ENCODE assay signal across 22 mouse cellular contexts in the genomic region with DNA sequence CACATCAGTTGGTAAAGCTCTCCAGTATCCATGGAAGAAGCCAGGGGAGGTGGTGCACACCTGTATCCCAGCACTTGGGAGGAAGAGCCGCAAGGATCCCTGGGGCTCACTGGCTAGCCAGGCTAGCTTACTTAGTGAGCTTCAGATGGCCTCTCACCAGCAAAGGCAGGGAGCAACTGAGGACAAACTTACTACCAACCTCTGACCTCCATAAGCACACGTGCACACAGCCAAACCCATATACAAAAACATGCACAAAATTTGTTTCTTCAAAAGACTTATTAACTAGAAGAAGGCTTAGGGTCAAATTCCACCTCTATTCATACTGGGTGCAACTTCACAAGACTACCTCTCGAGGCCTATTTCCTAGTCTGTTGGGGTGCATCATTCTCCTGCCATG. TPM values are rescaled to one million over a fixed set of nuclear protein-coding genes. Genes with fewer than 3 reads are reported as not detected.
A peak's percentile ranks its signal among the peaks of the same experiment; 100 is the strongest.
DNase-seq lines count a peak whose midpoint lies in the region; ATAC-seq lines count a peak whose summit lies in the region.
"Had no signal": no experiment of that assay in that cellular context is flagged by ENCODE, and none has a peak within 500 bp of the region (broad histone marks: within the 10 kb centered on the region; RNA-seq: fewer than 3 reads in every experiment).

No protein-coding gene starts in this region.

- WGBS in liver, embryonic 15.5 days (ENCODE audit: insufficient replicate concordance) = 69% methylated on average over 3 of the region's 3 CpGs
- WGBS in forebrain, embryonic 12.5 days = 89% methylated on average over 3 of the region's 3 CpGs
- WGBS in hindbrain, embryonic 11.5 days = 96% methylated on average over 3 of the region's 3 CpGs

- 0 out of 2 replicates have a peak overlapping the region, but pooled peaks have one; percentile 7 for H3K4me2 ChIP-seq in liver, embryonic 15.5 days
- no peak overlapping the region for H3K4me2 ChIP-seq in forebrain, embryonic 12.5 days
- no peak overlapping the region for H3K4me2 ChIP-seq in hindbrain, embryonic 11.5 days (replicated peaks; ENCODE audit: low read depth, low read length)
- H3K4me2 ChIP-seq: embryonic facial prominence, embryonic 12.5 days; heart, embryonic 15.5 days; lung, embryonic 15.5 days; midbrain, embryonic 13.5 days; neural tube, embryonic 12.5 days had no signal

- no peak overlapping the region for H3K9ac ChIP-seq in liver, embryonic 15.5 days
- H3K9ac ChIP-seq in forebrain, embryonic 12.5 days = no peak overlapping the region
- no peak overlapping the region for H3K9ac ChIP-seq in hindbrain, embryonic 11.5 days (ENCODE audit: low read depth, low read length)
- H3K9ac ChIP-seq: embryonic facial prominence, embryonic 12.5 days; heart, embryonic 15.5 days; lung, embryonic 15.5 days; midbrain, embryonic 13.5 days; neural tube, embryonic 12.5 days had no signal

- H3K9me3 ChIP-seq in liver, embryonic 15.5 days (replicated peaks) = no peaks in the 10 kb centered on the region
- no peaks in the 10 kb centered on the region for H3K9me3 ChIP-seq in forebrain, embryonic 12.5 days
- H3K9me3 ChIP-seq in hindbrain, embryonic 11.5 days (ENCODE audit: control insufficient read depth, low read length) = no peaks in the 10 kb centered on the region
- H3K9me3 ChIP-seq: embryonic facial prominence, embryonic 12.5 days; heart, embryonic 15.5 days; lung, embryonic 15.5 days; midbrain, embryonic 13.5 days; neural tube, embryonic 12.5 days had no signal

- peaks cover 3% of the 10 kb centered on the region; the same call in 1 of the 2 replicates for H3K36me3 ChIP-seq in liver, embryonic 15.5 days (replicated peaks)
- H3K36me3 ChIP-seq in forebrain, embryonic 12.5 days (replicated peaks) = no peaks in the 10 kb centered on the region
- H3K36me3 ChIP-seq in hindbrain, embryonic 11.5 days (ENCODE audit: control insufficient read depth, insufficient read depth, low read length) = no peaks in the 10 kb centered on the region
- H3K36me3 ChIP-seq: embryonic facial prominence, embryonic 12.5 days; heart, embryonic 15.5 days; lung, embryonic 15.5 days; midbrain, embryonic 13.5 days; neural tube, embryonic 12.5 days had no signal

- peaks cover 52% of the 10 kb centered on the region for H3K4me1 ChIP-seq in liver, embryonic 15.5 days (replicated peaks)
- peaks cover 34% of the 10 kb centered on the region for H3K4me1 ChIP-seq in forebrain, embryonic 12.5 days
- no peaks in the 10 kb centered on the region for H3K4me1 ChIP-seq in hindbrain, embryonic 11.5 days (replicated peaks; ENCODE audit: control insufficient read depth, insufficient read depth, low read length)

- H3K27me3 ChIP-seq in liver, embryonic 15.5 days = no peaks in the 10 kb centered on the region
- no peaks in the 10 kb centered on the region for H3K27me3 ChIP-seq in forebrain, embryonic 12.5 days
- no peaks in the 10 kb centered on the region for H3K27me3 ChIP-seq in hindbrain, embryonic 11.5 days (ENCODE audit: control insufficient read depth, insufficient read depth, low read length)
- H3K27me3 ChIP-seq: embryonic facial prominence, embryonic 12.5 days; heart, embryonic 15.5 days; lung, embryonic 15.5 days; midbrain, embryonic 13.5 days; neural tube, embryonic 12.5 days had no signal

- no peak overlapping the region for H3K4me3 ChIP-seq in liver, embryonic 15.5 days (replicated peaks)
- H3K4me3 ChIP-seq in forebrain, embryonic 12.5 days (replicated peaks) = no peak overlapping the region
- H3K4me3 ChIP-seq in hindbrain, embryonic 11.5 days (ENCODE audit: low read depth, low read length) = no peak overlapping the region
- H3K4me3 ChIP-seq: embryonic facial prominence, embryonic 12.5 days; erythroblast, embryonic 14.5 days; heart, embryonic 15.5 days; lung, embryonic 15.5 days; midbrain, embryonic 13.5 days; neural tube, embryonic 12.5 days had no signal

- ATAC-seq in liver, embryonic 15.5 days (ENCODE audit: insufficient read depth) = no peak
- ATAC-seq in forebrain, embryonic 12.5 days (ENCODE audit: low FRiP score) = no peak
- no peak for ATAC-seq in hindbrain, embryonic 11.5 days (ENCODE audit: low FRiP score)
- ATAC-seq: forebrain, embryonic 16.5 days; midbrain, embryonic 13.5 days had no signal

- DNase-seq in liver = no peak
- DNase-seq in kidney, adult 8-10 months = peak; percentile 54 to 66
- peak; percentile 38 to 68 for DNase-seq in kidney, postnatal 25 days
- DNase-seq in hindbrain, embryonic 11.5 days (ENCODE audit: low spot score) = no peak
- DNase-seq in retina, embryonic 14.5 days (ENCODE audit: low spot score) = no peak
- DNase-seq: adrenal gland, adult 2 months; cerebellum, adult 2 months; gastrocnemius, postnatal 25 days; layer of hippocampus, postnatal 36 days; right cerebral cortex, adult 18-20 months; spleen, adult 18-20 months; thymus, adult 2 months had no signal

- H3K27ac ChIP-seq in liver, embryonic 15.5 days (replicated peaks) = no peak overlapping the region
- no peak overlapping the region for H3K27ac ChIP-seq in forebrain, embryonic 12.5 days
- H3K27ac ChIP-seq in hindbrain, embryonic 11.5 days (ENCODE audit: low read depth, low read length) = no peak overlapping the region
- H3K27ac ChIP-seq: embryonic facial prominence, embryonic 12.5 days; heart, embryonic 15.5 days; lung, embryonic 15.5 days; midbrain, embryonic 13.5 days; neural tube, embryonic 12.5 days had no signal

RNA-seq across cellular contexts. Expression of a gene that starts 3.1 kb away (rescaled TPM):
- 52.3 and 53.5 TPM in 2 replicates for polyA plus RNA-seq in liver, embryonic 15.5 days (2015; fragmentation: Nextera tagmentation; extraction: Ambion mirVana)
- polyA plus RNA-seq in forebrain, embryonic 12.5 days (2016; fragmentation: Nextera tagmentation; extraction: Ambion mirVana) = 107 and 119 TPM in 2 replicates
- 108 and 151 TPM in 2 replicates for polyA plus RNA-seq in hindbrain, embryonic 11.5 days (2014; fragmentation: Nextera tagmentation; extraction: Ambion mirVana)

RNA-seq across cellular contexts. Expression of a gene that starts 54.1 kb away (rescaled TPM):
- polyA plus RNA-seq in liver, embryonic 15.5 days (2015; fragmentation: Nextera tagmentation; extraction: Ambion mirVana) = not detected in 2 replicates
- 0.83 and 0.86 TPM in 2 replicates for polyA plus RNA-seq in forebrain, embryonic 12.5 days (2016; fragmentation: Nextera tagmentation; extraction: Ambion mirVana)
- 0.63 and 0.76 TPM in 2 replicates for polyA plus RNA-seq in hindbrain, embryonic 11.5 days (2014; fragmentation: Nextera tagmentation; extraction: Ambion mirVana)
- polyA plus RNA-seq: C2C12; erythroblast, embryonic 14.5 days; lung, embryonic 15.5 days had no signal

Comparison
In these comparisons a context has a peak if more than half of its experiments do, and no peak if none do; other contexts are left out.
1. DNase-seq: peak in kidney, adult 8-10 months (2 of 2) and kidney, postnatal 25 days (2 of 2); none in liver (single experiment), hindbrain, embryonic 11.5 days (single experiment) and retina, embryonic 14.5 days (single experiment).